Mouse (Mus musculus): ENCODE results near the gene Acsbg2. TPM values are rescaled to one million over a fixed set of nuclear protein-coding genes. Genes with fewer than 3 reads are reported as not detected.

The Acsbg2 gene
- polyA plus RNA-seq, 1 experiment, result not detected

DNA sequence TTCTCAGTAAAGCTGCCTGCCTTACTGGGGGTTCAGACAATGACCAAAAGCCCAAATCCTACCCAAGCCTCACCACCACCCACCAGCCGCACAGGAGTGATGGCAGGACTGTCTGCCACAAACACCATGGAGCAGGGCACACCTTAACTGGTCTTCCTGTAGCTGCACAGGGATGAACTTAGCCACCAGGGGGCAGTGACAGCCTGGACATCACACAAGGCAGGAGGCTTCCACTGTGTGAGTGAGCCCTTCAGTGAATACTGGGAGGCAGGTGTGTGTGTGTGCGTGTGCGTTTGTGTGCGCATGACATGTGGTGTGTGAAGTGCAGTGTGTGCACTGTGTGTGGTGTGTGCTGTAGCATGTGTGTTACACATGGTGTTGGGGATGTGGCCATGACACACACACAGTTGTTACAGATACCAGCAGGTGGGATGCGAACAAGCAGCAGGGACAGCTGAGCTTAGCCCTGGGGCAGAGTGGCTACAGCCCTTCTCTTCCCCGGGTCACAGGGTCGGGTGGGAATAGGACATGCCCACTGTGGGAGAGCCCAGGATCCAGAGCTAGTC is 23.5 kb upstream of the Acsbg2 start:
- TF ChIP-seq TAL1 (IDR thresholded peaks at IDR 0.05; ENCODE audit: low read length) (no peak), GATA1 (IDR thresholded peaks at IDR 0.05; ENCODE audit: low read length) (no peak)
- H3K9me3 ChIP-seq (ENCODE audit: control insufficient read depth, low read length), result no peaks in the 10 kb centered on the region
- H3K4me3 ChIP-seq (replicated peaks), result no peak overlapping the region
- H3K4me1 ChIP-seq (ENCODE audit: control insufficient read depth), result no peaks in the 10 kb centered on the region
- H3K27me3 ChIP-seq (ENCODE audit: control insufficient read depth), result no peaks in the 10 kb centered on the region
- H3K36me3 ChIP-seq (ENCODE audit: control insufficient read depth), result peaks cover 100% of the 10 kb centered on the region

DNA sequence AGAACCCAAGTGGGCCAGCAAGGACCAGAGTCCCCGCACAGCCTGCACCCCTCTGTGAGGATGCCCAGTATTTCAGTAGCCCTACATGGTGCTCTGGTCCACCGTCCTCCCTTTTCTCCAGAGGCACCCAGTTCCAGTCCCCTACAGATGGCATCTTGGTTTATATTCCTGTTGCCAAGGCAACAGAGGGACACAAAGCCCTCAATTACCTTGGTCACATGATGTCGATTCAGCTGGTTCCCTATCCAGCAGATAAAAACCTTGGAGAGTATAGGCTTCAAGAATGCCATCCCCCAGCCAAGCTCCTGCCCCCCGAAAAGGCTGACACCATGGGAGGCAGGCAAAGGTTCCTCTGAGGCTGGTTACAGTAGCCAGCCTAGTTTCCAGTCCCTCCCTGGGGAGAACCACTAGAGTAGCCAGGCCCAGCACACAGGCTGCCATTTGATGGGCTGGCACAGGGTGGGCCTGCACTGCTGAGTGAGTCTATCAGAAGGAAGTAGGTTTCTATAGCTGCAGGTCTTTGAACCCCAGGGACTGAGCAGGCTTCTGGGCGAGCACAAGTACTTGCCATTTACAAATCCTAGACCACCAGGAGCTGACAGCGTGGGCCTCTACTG is 22.4 kb upstream of the Acsbg2 start:
- TF ChIP-seq TAL1 (IDR thresholded peaks at IDR 0.05; ENCODE audit: low read length) (no peak), GATA1 (IDR thresholded peaks at IDR 0.05; ENCODE audit: low read length) (no peak)
- H3K4me3 ChIP-seq (replicated peaks), result no peak overlapping the region
- no peaks in the 10 kb centered on the region for H3K4me1 ChIP-seq (ENCODE audit: control insufficient read depth)
- no peaks in the 10 kb centered on the region for H3K9me3 ChIP-seq (ENCODE audit: control insufficient read depth, low read length)
- no peaks in the 10 kb centered on the region for H3K27me3 ChIP-seq (ENCODE audit: control insufficient read depth)
- peaks cover 100% of the 10 kb centered on the region for H3K36me3 ChIP-seq (ENCODE audit: control insufficient read depth)

DNA sequence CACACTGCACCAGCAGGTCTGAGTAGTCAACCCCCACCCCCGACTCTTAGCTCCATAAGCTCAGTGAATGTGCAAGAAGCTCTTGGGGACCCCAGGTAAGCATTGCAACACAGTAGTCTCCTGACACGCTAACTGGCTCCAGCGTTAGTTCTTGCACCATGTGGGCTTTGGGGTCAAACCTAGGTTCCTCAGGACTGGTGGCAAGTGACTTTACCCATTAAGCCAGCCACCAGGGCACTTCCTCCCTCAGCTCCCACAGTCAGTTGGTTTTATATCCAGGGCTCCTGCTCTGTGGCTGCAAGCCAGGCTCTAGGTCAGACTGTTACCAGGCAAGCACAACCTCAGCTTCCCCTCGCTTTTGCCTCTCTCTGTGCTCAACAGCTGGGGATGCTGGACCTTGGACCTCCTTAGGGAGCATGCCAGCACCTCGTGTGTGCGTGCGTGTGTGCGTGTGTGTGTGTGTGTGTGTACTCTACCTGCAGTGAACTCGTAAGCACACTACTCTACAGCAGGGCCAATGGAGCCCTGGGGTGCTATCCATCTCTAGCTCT is 21.2 kb upstream of the Acsbg2 start:
- TF ChIP-seq GATA1 (IDR thresholded peaks at IDR 0.05; ENCODE audit: low read length) (no peak), TAL1 (IDR thresholded peaks at IDR 0.05; ENCODE audit: low read length) (no peak)
- Histone ChIP-seq H3K9me3 (ENCODE audit: control insufficient read depth, low read length) (no peaks in the 10 kb centered on the region), H3K27me3 (ENCODE audit: control insufficient read depth) (no peaks in the 10 kb centered on the region), H3K4me1 (ENCODE audit: control insufficient read depth) (no peaks in the 10 kb centered on the region), H3K36me3 (ENCODE audit: control insufficient read depth) (peaks cover 94% of the 10 kb centered on the region), H3K4me3 (replicated peaks) (no peak overlapping the region)

DNA sequence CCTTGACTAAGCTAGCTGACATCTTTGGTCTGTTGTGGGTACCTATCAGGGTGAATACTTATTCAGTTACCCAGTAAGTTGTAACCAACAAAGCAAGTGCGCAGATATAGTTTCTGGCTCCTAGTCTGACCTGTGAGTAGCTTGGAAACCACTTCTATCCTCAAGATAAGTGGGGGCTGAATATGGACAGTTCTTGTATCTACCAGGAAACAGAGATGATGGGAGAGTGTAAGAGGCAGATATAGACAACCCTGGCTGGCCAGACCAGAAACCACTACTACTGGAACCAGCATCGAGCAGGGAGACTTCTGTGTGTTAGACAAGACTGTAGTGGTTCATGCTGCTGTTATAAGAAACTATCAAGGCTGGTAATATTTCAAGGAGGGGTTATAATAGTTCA is 15.8 kb upstream of the Acsbg2 start:
- H3K4me3 ChIP-seq (replicated peaks), result no peak overlapping the region
- H3K9me3 ChIP-seq (ENCODE audit: control insufficient read depth, low read length), result peaks cover 5% of the 10 kb centered on the region; the same call in 1 of the 2 replicates
- H3K4me1 ChIP-seq (ENCODE audit: control insufficient read depth), result no peaks in the 10 kb centered on the region
- no peaks in the 10 kb centered on the region for H3K27me3 ChIP-seq (ENCODE audit: control insufficient read depth)
- H3K36me3 ChIP-seq (ENCODE audit: control insufficient read depth), result peaks cover 41% of the 10 kb centered on the region
- TF ChIP-seq GATA1 (IDR thresholded peaks at IDR 0.05; ENCODE audit: low read length) (no peak), TAL1 (IDR thresholded peaks at IDR 0.05; ENCODE audit: low read length) (no peak)

DNA sequence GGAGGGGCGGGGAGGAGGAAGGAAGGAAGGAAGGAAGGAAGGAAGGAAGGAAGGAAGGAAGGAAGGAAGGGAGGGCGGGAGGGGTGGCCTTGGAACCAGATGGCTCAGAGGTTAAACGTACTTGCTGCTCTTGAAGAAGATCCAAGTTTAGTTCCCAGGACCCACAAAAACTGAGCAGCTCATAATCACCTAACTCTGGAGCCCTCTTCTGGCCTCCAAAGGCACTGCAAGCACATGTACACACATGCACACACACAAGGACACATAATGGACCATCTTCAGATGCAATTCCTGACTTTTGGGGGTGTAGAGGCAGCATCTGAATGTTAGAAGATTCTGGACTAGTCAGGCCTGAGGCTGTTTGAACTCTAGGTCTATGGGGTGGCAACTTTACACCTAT is 13.8 kb upstream of the Acsbg2 start:
- Histone ChIP-seq H3K36me3 (ENCODE audit: control insufficient read depth) (peaks cover 21% of the 10 kb centered on the region), H3K4me3 (replicated peaks) (no peak overlapping the region), H3K4me1 (ENCODE audit: control insufficient read depth) (peaks cover 5% of the 10 kb centered on the region), H3K27me3 (ENCODE audit: control insufficient read depth) (peaks cover 4% of the 10 kb centered on the region; the same call in 1 of the 2 replicates), H3K9me3 (ENCODE audit: control insufficient read depth, low read length) (peaks cover 5% of the 10 kb centered on the region; the same call in 1 of the 2 replicates)
- no peak for TF ChIP-seq GATA1 (IDR thresholded peaks at IDR 0.05; ENCODE audit: low read length)
- no peak for TF ChIP-seq TAL1 (IDR thresholded peaks at IDR 0.05; ENCODE audit: low read length)

DNA sequence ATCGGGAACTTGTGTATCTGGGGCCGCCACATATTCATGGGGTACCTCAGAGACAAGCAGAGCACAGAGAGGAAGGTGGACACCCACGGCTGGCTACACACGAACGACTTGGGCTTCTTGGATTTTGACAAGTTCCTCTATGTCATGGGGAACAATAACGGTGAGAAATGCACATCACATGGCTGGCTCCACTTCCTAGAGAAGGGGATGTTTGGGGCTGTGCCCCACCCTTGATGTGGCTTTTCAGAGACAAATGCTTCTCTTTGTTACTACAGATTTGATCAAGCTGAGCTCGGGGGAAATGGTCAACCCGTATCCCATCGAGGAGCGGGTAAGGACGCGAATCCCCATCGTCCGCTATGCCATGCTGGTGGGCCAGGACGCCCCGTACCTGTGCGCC is 10.6 kb upstream of the Acsbg2 start:
- TF ChIP-seq GATA1 (IDR thresholded peaks at IDR 0.05; ENCODE audit: low read length) (no peak), TAL1 (IDR thresholded peaks at IDR 0.05; ENCODE audit: low read length) (no peak)
- Histone ChIP-seq H3K27me3 (ENCODE audit: control insufficient read depth) (peaks cover 5% of the 10 kb centered on the region; the same call in 1 of the 2 replicates), H3K36me3 (ENCODE audit: control insufficient read depth) (no peaks in the 10 kb centered on the region), H3K9me3 (ENCODE audit: control insufficient read depth, low read length) (peaks cover 5% of the 10 kb centered on the region; the same call in 1 of the 2 replicates), H3K4me1 (ENCODE audit: control insufficient read depth) (peaks cover 5% of the 10 kb centered on the region), H3K4me3 (replicated peaks) (no peak overlapping the region)

DNA sequence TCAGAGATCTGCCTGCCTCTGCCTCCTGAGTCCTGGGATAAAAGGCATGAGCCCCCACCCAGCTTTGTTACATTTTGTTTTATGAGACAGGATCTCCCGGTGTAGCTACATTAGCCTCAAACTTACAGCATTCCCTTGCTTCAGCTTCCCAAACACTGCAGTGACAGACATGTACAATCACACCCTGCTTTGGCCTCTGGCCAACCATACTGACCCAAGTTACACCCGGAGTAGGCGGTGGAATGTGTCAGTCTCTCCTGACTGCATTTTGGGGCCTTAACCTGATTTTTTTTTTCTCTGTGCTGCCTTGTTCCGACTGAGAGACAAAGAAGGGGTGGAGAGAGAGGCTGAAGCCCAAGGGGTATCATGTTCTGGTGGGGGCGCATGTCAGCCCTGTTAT is 10.1 kb upstream of the Acsbg2 start:
- Histone ChIP-seq H3K27me3 (ENCODE audit: control insufficient read depth) (peaks cover 5% of the 10 kb centered on the region; the same call in 1 of the 2 replicates), H3K4me1 (ENCODE audit: control insufficient read depth) (peaks cover 5% of the 10 kb centered on the region), H3K36me3 (ENCODE audit: control insufficient read depth) (no peaks in the 10 kb centered on the region), H3K9me3 (ENCODE audit: control insufficient read depth, low read length) (peaks cover 5% of the 10 kb centered on the region; the same call in 1 of the 2 replicates), H3K4me3 (replicated peaks) (no peak overlapping the region)
- no peak for TF ChIP-seq GATA1 (IDR thresholded peaks at IDR 0.05; ENCODE audit: low read length)
- no peak for TF ChIP-seq TAL1 (IDR thresholded peaks at IDR 0.05; ENCODE audit: low read length)

DNA sequence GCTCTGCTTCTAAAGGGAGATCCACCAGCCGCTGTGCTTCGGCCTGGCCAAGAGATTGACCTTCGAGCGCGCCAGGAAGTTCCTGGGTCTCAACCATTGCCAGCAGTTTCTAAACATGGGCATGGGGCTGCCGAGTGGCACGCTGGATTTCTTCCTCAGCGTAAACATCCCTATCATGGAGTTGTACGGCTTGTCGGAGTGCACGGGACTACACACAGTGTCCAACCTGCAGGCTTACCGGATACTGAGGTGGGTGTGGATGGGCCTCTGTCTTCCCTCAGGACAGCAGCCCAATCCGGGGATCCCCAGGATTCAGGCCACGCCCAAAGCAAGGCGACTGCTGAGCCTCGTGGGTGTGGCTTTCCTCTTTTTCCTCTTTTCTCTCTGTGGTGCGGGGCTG is 9.4 kb upstream of the Acsbg2 start:
- Histone ChIP-seq H3K27me3 (ENCODE audit: control insufficient read depth) (peaks cover 5% of the 10 kb centered on the region; the same call in 1 of the 2 replicates), H3K9me3 (ENCODE audit: control insufficient read depth, low read length) (peaks cover 5% of the 10 kb centered on the region; the same call in 1 of the 2 replicates), H3K36me3 (ENCODE audit: control insufficient read depth) (no peaks in the 10 kb centered on the region), H3K4me3 (replicated peaks) (no peak overlapping the region), H3K4me1 (ENCODE audit: control insufficient read depth) (peaks cover 5% of the 10 kb centered on the region)
- no peak for TF ChIP-seq TAL1 (IDR thresholded peaks at IDR 0.05; ENCODE audit: low read length)
- no peak for TF ChIP-seq GATA1 (IDR thresholded peaks at IDR 0.05; ENCODE audit: low read length)

DNA sequence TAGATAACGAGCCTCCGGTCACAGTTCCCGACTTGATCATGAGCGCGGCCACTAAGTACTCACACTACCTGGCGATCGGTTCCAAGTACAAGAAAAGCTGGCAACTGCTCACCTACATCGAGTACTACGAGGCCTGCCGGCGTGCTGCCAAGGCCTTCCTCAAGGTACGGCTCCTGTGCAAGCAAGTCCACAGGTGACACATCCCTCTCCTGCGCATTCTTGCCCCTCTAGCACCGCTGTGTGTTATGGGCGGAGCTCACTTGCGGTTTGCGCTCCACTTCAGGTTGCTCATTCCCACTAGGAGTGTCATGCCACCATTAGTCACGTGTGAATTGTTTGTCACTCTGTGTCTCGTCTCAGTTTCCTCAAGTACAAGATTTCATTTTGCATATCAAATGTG is 3.2 kb upstream of the Acsbg2 start:
- TF ChIP-seq TAL1 (IDR thresholded peaks at IDR 0.05; ENCODE audit: low read length) (no peak), GATA1 (IDR thresholded peaks at IDR 0.05; ENCODE audit: low read length) (no peak)
- Histone ChIP-seq H3K27me3 (ENCODE audit: control insufficient read depth) (no peaks in the 10 kb centered on the region; the same call in 1 of the 2 replicates), H3K36me3 (ENCODE audit: control insufficient read depth) (no peaks in the 10 kb centered on the region)

More for the DNA sequence above, 3.2 kb upstream of the Acsbg2 start:
- H3K4me3 ChIP-seq (replicated peaks), result no peak overlapping the region
- no peaks in the 10 kb centered on the region for H3K4me1 ChIP-seq (ENCODE audit: control insufficient read depth)
- H3K9me3 ChIP-seq (ENCODE audit: control insufficient read depth, low read length), result no peaks in the 10 kb centered on the region
